Mouse (Mus musculus) hindbrain, embryonic 10.5 days (tissue): ENCODE data around the gene Bcl7a. TPM values are rescaled to one million over a fixed set of nuclear protein-coding genes. Genes with fewer than 3 reads are reported as not detected.

Experiments used
- DNase-seq: peaks from one replicate; pipeline ENCODE4 v3.0.0-alpha.2; 2017; ENCODE audit warnings: low spot score
- H3K27ac ChIP-seq: fragments of 300-500 bp; sonication (generic); 2 replicates; pipeline ENCODE4 v1.5.1; 2016; ENCODE audit warnings: mild to moderate bottlenecking, moderate library complexity
- H3K27me3 ChIP-seq: fragments of 300-500 bp; sonication (generic); 2 replicates; pipeline ENCODE4 v1.6.1; 2016; ENCODE audit warnings: mild to moderate bottlenecking; ENCODE audit not compliant: poor library complexity, insufficient read depth, severe bottlenecking
- H3K36me3 ChIP-seq: fragments of 300-500 bp; sonication (generic); 2 replicates; pipeline ENCODE4 v1.6.1; 2016; ENCODE audit warnings: mild to moderate bottlenecking, moderate library complexity
- H3K4me1 ChIP-seq: fragments of 300-500 bp; sonication (generic); replicated peaks from 2 replicates; pipeline ENCODE4 v1.6.1; 2016; ENCODE audit warnings: mild to moderate bottlenecking
- H3K4me3 ChIP-seq: fragments of 300-500 bp; sonication (generic); 2 replicates; pipeline ENCODE4 v1.5.1; 2016; ENCODE audit warnings: mild to moderate bottlenecking, moderate library complexity
- H3K9me3 ChIP-seq: fragments of 300-500 bp; sonication (generic); 2 replicates; pipeline ENCODE4 v1.6.1; 2016; ENCODE audit warnings: mild to moderate bottlenecking, moderate library complexity
- WGBS: fragments of 180-500 bp; shearing (Covaris S2); methylation state at CpG from one replicate; pipeline ENCODE4 v1.1.7; 2016; 5-methylcytosine and 5-hydroxymethylcytosine counted together
- polyA plus RNA-seq: library from polyadenylated mRNA; unstranded; fragments of >200 nt; fragmentation: Nextera tagmentation; extraction: Ambion mirVana; gene quantifications from 2 replicates; pipeline ENCODE4 v1.2.1, GENCODE M21; 2016

Gene Bcl7a
- polyA plus RNA-seq, 1 experiment from 2014 or later, result 48.0 TPM

GRCm38 (mm10) chr5:123416566-123417518 is 73.2 kb downstream of the Bcl7a start:
- Histone ChIP-seq H3K27ac (0 out of 2 replicates have a peak overlapping the region, but pooled peaks have one; percentile 53), H3K27me3 (no peaks in the 10 kb centered on the region), H3K9me3 (no peaks in the 10 kb centered on the region), H3K4me1 (peaks cover 34% of the 10 kb centered on the region), H3K4me3 (no peak overlapping the region), H3K36me3 (no peaks in the 10 kb centered on the region)
- WGBS, result 68% methylated on average over 8 of the region's 8 CpGs
- DNase-seq, result no peak

GRCm38 (mm10) chr5:123423885-123424284 is 80.3 kb downstream of the Bcl7a start:
- no peak for DNase-seq
- WGBS, result 73% methylated on average over 2 of the region's 2 CpGs
- H3K36me3 ChIP-seq, result peaks cover 17% of the 10 kb centered on the region
- no peaks in the 10 kb centered on the region for H3K27me3 ChIP-seq
- H3K9me3 ChIP-seq, result peaks cover 10% of the 10 kb centered on the region; the same call in 1 of the 2 replicates
- peaks cover 10% of the 10 kb centered on the region for H3K4me1 ChIP-seq
- no peak overlapping the region for H3K4me3 ChIP-seq
- no peak overlapping the region for H3K27ac ChIP-seq

Other genes starting within 250 kb of the Bcl7a start
- gene Rhof, start 211.1 kb upstream of the Bcl7a start, polyA plus RNA-seq, result 1.9 and 2.2 TPM in 2 replicates
- gene Setd1b, start 201.6 kb upstream of the Bcl7a start, polyA plus RNA-seq, result 7.9 and 9.5 TPM in 2 replicates
- gene Psmd9, start 174.4 kb upstream of the Bcl7a start, polyA plus RNA-seq, result 77.7 and 86.3 TPM in 2 replicates
- not detected in 2 replicates for gene Hpd, start 161.1 kb upstream of the Bcl7a start, polyA plus RNA-seq
- gene Wdr66, start 91.7 kb upstream of the Bcl7a start, polyA plus RNA-seq, result 7.0 and 8.1 TPM in 2 replicates
- gene Mlxip, start 51.0 kb downstream of the Bcl7a start, polyA plus RNA-seq, result 18.0 and 18.8 TPM in 2 replicates
- 0.07 and 0.31 TPM in 2 replicates for gene Lrrc43, start 145.5 kb downstream of the Bcl7a start, polyA plus RNA-seq
- not detected in 2 replicates for gene Il31, start 145.7 kb downstream of the Bcl7a start, polyA plus RNA-seq
- gene B3gnt4, start 166.6 kb downstream of the Bcl7a start, polyA plus RNA-seq, result 1.3 and 1.4 TPM in 2 replicates
- gene Diablo, start 180.3 kb downstream of the Bcl7a start, polyA plus RNA-seq, result 149 and 152 TPM in 2 replicates
- not detected in 2 replicates for gene Gm49027, start 181.7 kb downstream of the Bcl7a start, polyA plus RNA-seq
- 35.8 and 37.6 TPM in 2 replicates for gene Vps33a, start 229.2 kb downstream of the Bcl7a start, polyA plus RNA-seq